Mouse (Mus musculus) cortical plate, adult 2 months (tissue): ENCODE measurements around the gene Zfp524.

Source experiments
- CTCF ChIP-seq: fragments of 200-500 bp; IDR thresholded peaks from 2 replicates; pipeline ENCODE4 v1.5.1; 2011; ENCODE audit warnings: mild to moderate bottlenecking, control low read depth, low read length; ENCODE audit not compliant: insufficient read depth; ENCODE audit errors: extremely low read depth
- POLR2A ChIP-seq: fragments of 200-500 bp; IDR thresholded peaks from 2 replicates; pipeline ENCODE4 v1.6.1; 2011; ENCODE audit warnings: mild to moderate bottlenecking, low read length, control low read depth; ENCODE audit not compliant: insufficient read depth; ENCODE audit errors: extremely low read depth

DNA sequence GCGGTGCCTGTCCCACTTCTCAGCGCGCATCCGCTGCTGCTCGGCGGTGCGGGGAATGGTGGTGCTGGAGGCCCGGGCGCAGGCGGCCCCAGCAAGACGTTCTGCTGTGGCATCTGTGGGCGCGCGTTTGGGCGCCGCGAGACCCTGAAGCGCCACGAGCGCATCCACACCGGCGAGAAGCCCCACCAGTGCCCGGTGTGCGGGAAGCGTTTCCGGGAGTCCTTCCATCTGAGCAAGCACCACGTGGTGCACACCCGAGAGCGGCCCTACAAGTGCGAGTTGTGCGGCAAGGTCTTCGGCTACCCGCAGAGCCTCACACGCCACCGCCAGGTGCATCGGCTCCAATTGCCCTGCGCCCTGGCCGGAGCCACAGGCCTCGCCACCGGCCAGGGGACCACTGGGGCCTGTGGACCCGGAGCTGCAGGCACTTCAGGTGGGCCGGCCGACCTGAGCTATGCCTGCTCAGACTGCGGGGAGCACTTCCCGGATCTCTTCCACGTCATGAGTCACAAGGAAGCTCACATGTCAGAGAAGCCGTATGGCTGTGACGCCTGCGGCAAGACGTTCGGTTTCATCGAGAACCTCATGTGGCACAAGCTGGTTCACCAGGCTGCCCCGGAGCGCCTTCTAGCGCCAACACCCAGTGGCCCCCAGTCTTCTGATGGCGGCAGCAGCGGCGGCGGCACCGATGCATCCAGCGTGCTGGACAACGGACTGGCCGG, 16.5 kb downstream of the Zfp524 start:
- TF ChIP-seq CTCF (no peak), POLR2A (no peak)
